Mouse (Mus musculus) hindbrain, embryonic 12.5 days (tissue): ENCODE results near the gene Gstm1. TPM values are rescaled to one million over a fixed set of nuclear protein-coding genes. Genes with fewer than 3 reads are reported as not detected.
"Not testable (repeated sequence)": the region's sequence is repeated elsewhere in the genome, so short reads cannot be mapped to it uniquely, and the experiment has no call there.

Experiments used
- ATAC-seq: fragments of 200-750 bp; cut with Nextera tagmentation; 2 replicates; pipeline ENCODE4 v1.8.0; 2017; ENCODE audit warnings: moderate TSS enrichment; ENCODE audit not compliant: low FRiP score
- H3K27ac ChIP-seq: fragments of 300-500 bp; sonication (generic); 2 replicates; pipeline ENCODE4 v1.5.1; 2016; ENCODE audit warnings: mild to moderate bottlenecking
- H3K27me3 ChIP-seq: fragments of 300-500 bp; sonication (generic); 2 replicates; pipeline ENCODE4 v1.6.1; 2016; ENCODE audit warnings: mild to moderate bottlenecking
- H3K36me3 ChIP-seq: fragments of 300-500 bp; sonication (generic); 2 replicates; pipeline ENCODE4 v1.6.1; 2016; ENCODE audit warnings: mild to moderate bottlenecking
- H3K4me1 ChIP-seq: fragments of 300-500 bp; sonication (generic); 2 replicates; pipeline ENCODE4 v1.6.1; 2016
- H3K4me2 ChIP-seq: fragments of 300-500 bp; sonication (generic); replicated peaks from 2 replicates; pipeline ENCODE4 v1.6.1; 2016; ENCODE audit warnings: mild to moderate bottlenecking
- H3K4me3 ChIP-seq: fragments of 300-500 bp; sonication (generic); 2 replicates; pipeline ENCODE4 v1.5.1; 2016; ENCODE audit warnings: mild to moderate bottlenecking
- H3K9ac ChIP-seq: fragments of 300-500 bp; sonication (generic); 2 replicates; pipeline ENCODE4 v1.6.1; 2016; ENCODE audit warnings: mild to moderate bottlenecking, moderate library complexity
- H3K9me3 ChIP-seq: fragments of 300-500 bp; sonication (generic); replicated peaks from 2 replicates; pipeline ENCODE4 v1.6.1; 2016; ENCODE audit warnings: mild to moderate bottlenecking
- WGBS: fragments of 180-500 bp; shearing (Covaris S2); methylation state at CpG from one replicate; pipeline ENCODE4 v1.1.7; 2016; 5-methylcytosine and 5-hydroxymethylcytosine counted together
- polyA plus RNA-seq: library from polyadenylated mRNA; unstranded; fragments of >200 nt; fragmentation: Nextera tagmentation; extraction: Ambion mirVana; gene quantifications from 2 replicates; pipeline ENCODE4 v1.2.1, GENCODE M21; 2016

The Gstm1 gene
- polyA plus RNA-seq, 1 experiment from 2014 or later: 26.8 TPM

DNA sequence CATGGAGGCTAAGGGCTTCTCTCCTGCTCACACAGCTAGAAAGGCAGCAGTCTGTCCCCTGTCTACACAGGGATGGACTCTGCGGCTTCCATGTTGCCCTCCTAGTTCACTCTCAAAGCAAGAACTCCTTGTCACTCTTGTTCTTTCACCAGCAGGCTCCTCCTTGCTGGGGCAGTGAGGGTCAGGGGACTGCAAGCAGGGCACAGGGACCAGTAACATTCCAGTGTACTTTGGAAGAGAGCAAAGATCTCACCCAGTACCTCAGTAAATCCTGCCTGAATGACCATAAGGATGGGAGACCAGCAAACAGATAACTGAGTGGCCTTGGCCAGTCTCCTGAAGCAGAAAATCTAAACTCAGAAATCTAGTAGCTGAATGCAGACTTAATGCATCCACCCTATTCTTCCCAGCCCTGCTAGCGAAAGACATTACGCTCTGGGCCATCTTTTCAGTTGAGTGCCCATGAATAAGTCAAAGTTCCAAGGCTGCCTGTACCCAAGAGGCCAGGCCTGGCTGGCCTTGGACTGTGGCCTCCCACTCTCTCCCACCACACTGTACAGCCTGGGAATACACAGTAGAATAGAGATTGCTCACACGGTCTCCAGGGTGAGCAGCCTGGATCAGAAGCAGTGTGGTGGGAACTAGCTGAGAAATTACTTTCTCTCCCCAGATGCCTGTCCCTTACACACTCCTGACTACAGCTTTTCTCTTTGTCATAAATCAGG, 11.0 kb upstream of the Gstm1 start:
- no peaks in the 10 kb centered on the region for H3K4me1 ChIP-seq
- H3K27ac ChIP-seq: no peak overlapping the region
- H3K9ac ChIP-seq: no peak overlapping the region
- 58% methylated on average over 4 of the region's 4 CpGs for WGBS
- H3K36me3 ChIP-seq: no peaks in the 10 kb centered on the region
- no peaks in the 10 kb centered on the region for H3K27me3 ChIP-seq
- H3K4me2 ChIP-seq: no peak overlapping the region
- H3K9me3 ChIP-seq: no peaks in the 10 kb centered on the region
- no peak overlapping the region for H3K4me3 ChIP-seq
- no peak for ATAC-seq

DNA sequence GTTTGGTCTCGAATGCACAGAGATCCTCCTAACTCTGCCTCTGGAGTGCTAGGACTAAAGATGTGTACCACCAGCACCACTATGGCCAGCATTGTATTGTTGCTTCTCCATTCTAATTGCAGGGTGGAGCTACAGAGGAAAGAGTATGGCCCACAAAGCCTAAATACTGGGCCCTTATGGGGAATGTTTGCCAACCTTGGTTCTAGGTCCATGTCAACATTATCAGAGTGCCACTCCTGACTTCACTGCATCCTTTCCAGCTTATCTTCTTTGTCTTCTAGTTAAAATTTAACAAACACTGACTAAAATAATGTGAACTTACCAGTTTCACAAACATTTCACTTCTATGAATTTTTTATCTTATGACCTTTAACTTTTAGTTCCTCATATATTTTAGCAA, 8.8 kb upstream of the Gstm1 start:
- Histone ChIP-seq H3K27ac (no peak overlapping the region), H3K4me1 (no peaks in the 10 kb centered on the region), H3K9me3 (no peaks in the 10 kb centered on the region), H3K9ac (no peak overlapping the region), H3K4me2 (no peak overlapping the region), H3K27me3 (no peaks in the 10 kb centered on the region), H3K36me3 (no peaks in the 10 kb centered on the region), H3K4me3 (no peak overlapping the region)
- WGBS: 93% methylated on average over 1 of the region's 1 CpGs
- no peak for ATAC-seq

DNA sequence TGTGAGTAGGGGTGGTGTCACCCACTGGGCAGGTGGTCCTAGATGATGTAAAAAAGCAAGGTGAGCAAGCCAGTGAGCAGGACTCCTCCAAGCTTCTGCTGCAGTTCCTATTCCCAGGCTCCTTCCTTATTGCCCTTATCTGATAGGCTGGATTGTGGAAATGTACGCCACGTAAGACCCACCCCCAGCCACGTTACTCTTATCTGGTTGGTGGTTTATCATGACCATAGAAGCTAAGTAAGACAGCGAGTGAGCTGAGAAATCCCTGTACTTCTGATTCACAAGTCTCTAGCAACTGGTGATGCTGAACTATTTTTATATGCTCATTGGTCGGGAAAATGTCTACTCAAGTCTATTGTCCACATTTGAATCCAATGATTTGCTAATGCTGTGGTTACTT, 8.3 kb upstream of the Gstm1 start:
- no peak overlapping the region for H3K27ac ChIP-seq
- H3K9me3 ChIP-seq: no peaks in the 10 kb centered on the region
- no peak overlapping the region for H3K9ac ChIP-seq
- 79% methylated on average over 5 of the region's 5 CpGs for WGBS
- H3K4me1 ChIP-seq: no peaks in the 10 kb centered on the region
- H3K36me3 ChIP-seq: no peaks in the 10 kb centered on the region
- ATAC-seq: no peak
- no peak overlapping the region for H3K4me3 ChIP-seq
- no peaks in the 10 kb centered on the region for H3K27me3 ChIP-seq
- H3K4me2 ChIP-seq: no peak overlapping the region

- no peaks in the 10 kb centered on the region for H3K9me3 ChIP-seq
- H3K36me3 ChIP-seq: no peaks in the 10 kb centered on the region
- no peak for ATAC-seq
- no peaks in the 10 kb centered on the region for H3K27me3 ChIP-seq
- H3K4me2 ChIP-seq: no peak overlapping the region
- H3K27ac ChIP-seq: no peak overlapping the region
- no peak overlapping the region for H3K9ac ChIP-seq
- WGBS: 83% methylated on average over 4 of the region's 4 CpGs
- H3K4me1 ChIP-seq: no peaks in the 10 kb centered on the region
- H3K4me3 ChIP-seq: no peak overlapping the region
Observed at GRCm38 (mm10) chr3:108025318-108025717, 7.5 kb upstream of the Gstm1 start.

- H3K36me3 ChIP-seq: no peaks in the 10 kb centered on the region
- H3K4me3 ChIP-seq: no peak overlapping the region
- no peak overlapping the region for H3K9ac ChIP-seq
- H3K27ac ChIP-seq: no peak overlapping the region
- 80% methylated on average over 6 of the region's 6 CpGs for WGBS
- H3K9me3 ChIP-seq: no peaks in the 10 kb centered on the region
- ATAC-seq: no peak
- peaks cover 6% of the 10 kb centered on the region for H3K4me1 ChIP-seq
- no peaks in the 10 kb centered on the region for H3K27me3 ChIP-seq
- no peak overlapping the region for H3K4me2 ChIP-seq
Observed at GRCm38 (mm10) chr3:108022650-108023049, 4.9 kb upstream of the Gstm1 start.

GRCm38 (mm10) chr3:108020351-108021022, 2.7 kb upstream of the Gstm1 start:
- H3K27ac ChIP-seq, H3K9ac ChIP-seq, H3K4me3 ChIP-seq, H3K36me3 ChIP-seq, ATAC-seq, H3K4me2 ChIP-seq, H3K27me3 ChIP-seq, H3K9me3 ChIP-seq: not testable (repeated sequence)
- H3K4me1 ChIP-seq: peaks cover 14% of the 10 kb centered on the region
- WGBS: 86% methylated on average over 11 of the region's 11 CpGs

- H3K36me3 ChIP-seq, H3K9me3 ChIP-seq, H3K4me3 ChIP-seq, ATAC-seq, H3K4me2 ChIP-seq, H3K9ac ChIP-seq, H3K27ac ChIP-seq, H3K27me3 ChIP-seq: not testable (repeated sequence)
- WGBS: 68% methylated on average over 3 of the region's 3 CpGs
- H3K4me1 ChIP-seq: peaks cover 14% of the 10 kb centered on the region
Observed at GRCm38 (mm10) chr3:108019226-108019625, 1.5 kb upstream of the Gstm1 start.

- Histone ChIP-seq H3K9me3 (no peaks in the 10 kb centered on the region), H3K4me2 (peak overlapping the region; percentile 87), H3K36me3 (no peaks in the 10 kb centered on the region), H3K4me3 (peak overlapping the region; percentile 46), H3K27me3 (no peaks in the 10 kb centered on the region; the same call in 1 of the 2 replicates), H3K27ac (peak overlapping the region; percentile 70; the same call in 1 of the 2 replicates), H3K9ac (0 out of 2 replicates have a peak overlapping the region, but pooled peaks have one; percentile 51), H3K4me1 (peaks cover 14% of the 10 kb centered on the region)
- 33% methylated on average over 14 of the region's 14 CpGs for WGBS
- ATAC-seq: peak; percentile 21
Observed at GRCm38 (mm10) chr3:108018190-108018820, 532 bp upstream of the Gstm1 start.

DNA sequence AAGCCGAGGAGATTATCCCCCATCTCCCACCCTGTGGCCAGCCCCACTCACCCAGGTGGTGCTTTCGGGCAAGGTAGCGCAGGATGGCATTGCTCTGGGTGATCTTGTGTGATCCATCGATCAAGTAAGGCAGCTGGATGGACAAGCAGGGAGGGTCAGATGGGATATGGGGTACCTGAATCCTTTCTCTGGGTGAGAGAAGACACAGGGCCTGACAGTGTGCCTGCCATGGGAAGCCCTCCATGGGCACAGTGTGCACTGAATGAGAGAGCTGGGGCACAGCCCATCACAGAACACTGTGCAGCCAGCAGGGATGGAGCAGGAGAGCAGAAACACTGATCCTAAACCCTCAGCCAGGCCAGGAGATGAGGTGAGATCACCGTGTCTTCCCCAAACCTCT, 1.3 kb downstream of the Gstm1 start:
- H3K4me3 ChIP-seq: not testable (repeated sequence)

GRCm38 (mm10) chr3:108014974-108015346, 2.8 kb downstream of the Gstm1 start:
- H3K27me3 ChIP-seq: no peaks in the 10 kb centered on the region; the same call in 1 of the 2 replicates
- no peak overlapping the region for H3K27ac ChIP-seq
- no peak overlapping the region for H3K9ac ChIP-seq
- WGBS: 94% methylated on average over 2 of the region's 2 CpGs
- no peaks in the 10 kb centered on the region for H3K36me3 ChIP-seq
- H3K4me2 ChIP-seq: no peak overlapping the region
- H3K4me3 ChIP-seq: no peak overlapping the region
- no peaks in the 10 kb centered on the region for H3K9me3 ChIP-seq
- peaks cover 17% of the 10 kb centered on the region for H3K4me1 ChIP-seq
- ATAC-seq: no peak

More for the DNA sequence above, 1.3 kb downstream of the Gstm1 start:
- not testable (repeated sequence) for ATAC-seq, H3K27me3 ChIP-seq, H3K27ac ChIP-seq, H3K36me3 ChIP-seq, H3K9ac ChIP-seq, H3K9me3 ChIP-seq
- peaks cover 16% of the 10 kb centered on the region for H3K4me1 ChIP-seq
- peak overlapping the region; percentile 87; the same call in 1 of the 2 replicates for H3K4me2 ChIP-seq
- WGBS: 90% methylated on average over 5 of the region's 5 CpGs

- H3K36me3 ChIP-seq: no peaks in the 10 kb centered on the region
- 76% methylated on average over 8 of the region's 8 CpGs for WGBS
- H3K27me3 ChIP-seq: no peaks in the 10 kb centered on the region; the same call in 1 of the 2 replicates
- H3K4me2 ChIP-seq: no peak overlapping the region
- H3K9ac ChIP-seq: no peak overlapping the region
- ATAC-seq: no peak
- peaks cover 17% of the 10 kb centered on the region for H3K4me1 ChIP-seq
- no peaks in the 10 kb centered on the region for H3K9me3 ChIP-seq
- H3K4me3 ChIP-seq: no peak overlapping the region
- H3K27ac ChIP-seq: no peak overlapping the region
Observed at GRCm38 (mm10) chr3:108014098-108014973, 3.4 kb downstream of the Gstm1 start.
